Mouse (Mus musculus) liver, embryonic 14.5 days (tissue): ENCODE data around the gene Tnpo3.

Experiments
- CTCF ChIP-seq: IDR thresholded peaks from 2 replicates; pipeline ENCODE4 v1.5.1; 2016; ENCODE audit warnings: antibody characterized with exemption, low read depth, control low read depth
- EP300 ChIP-seq: IDR thresholded peaks from 2 replicates; pipeline ENCODE4 v1.6.1; 2016; ENCODE audit warnings: antibody characterized with exemption, low read depth

DNA sequence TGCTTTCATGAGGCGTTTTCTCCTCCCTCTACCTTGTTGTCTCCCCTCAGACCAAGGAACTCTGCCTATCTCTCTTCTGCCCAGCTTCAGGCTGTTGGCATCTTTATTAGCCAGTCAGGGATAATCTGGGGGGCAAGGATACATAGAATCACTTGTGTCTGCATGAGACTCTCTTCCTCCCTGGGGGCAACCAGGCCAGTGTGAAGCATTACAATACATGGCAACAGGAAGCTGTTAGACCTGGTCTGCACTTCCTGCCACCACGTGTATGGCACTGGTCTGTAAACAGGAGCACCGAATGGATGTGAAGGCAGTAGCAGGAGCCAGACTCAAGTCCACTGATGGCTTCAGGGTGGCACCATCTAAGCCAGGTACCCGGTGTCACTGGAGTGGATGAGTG lies 79.6 kb downstream of the Tnpo3 start:
- TF ChIP-seq EP300 (no peak), CTCF (no peak)
